Mouse (Mus musculus) urinary bladder, postnatal 36 days (tissue): Measurements from ENCODE around the gene E130218I03Rik.

ENCODE experiments used
- DNase-seq, 2 experiments: peaks; one replicate each; pipeline ENCODE4 v3.0.0; 2022; ENCODE audit warnings: low spot score in 2 of 2, mixed read lengths in 1 of 2

E130218I03Rik gene

GRCm38 (mm10) chr4:134286226-134287167 is 43.0 kb downstream of the E130218I03Rik start:
- DNase-seq, result no peak

GRCm38 (mm10) chr4:134287168-134287564 is 43.7 kb downstream of the E130218I03Rik start:
- DNase-seq, result peak; percentile 95 to 98

GRCm38 (mm10) chr4:134287575-134288025 is 44.1 kb downstream of the E130218I03Rik start, which contains the start of gene Pdik1l:
Pdik1l (minus strand) TSS chr4:134287895.
- DNase-seq, result peak; percentile 52 to 70

- no peak for DNase-seq
Observed at GRCm38 (mm10) chr4:134288397-134289256, 45.2 kb downstream of the E130218I03Rik start.

- DNase-seq, result peak; percentile 53 to 76
Observed at GRCm38 (mm10) chr4:134292067-134292466, 48.6 kb downstream of the E130218I03Rik start.

GRCm38 (mm10) chr4:134293061-134293691 is 49.7 kb downstream of the E130218I03Rik start:
- no peak for DNase-seq

- DNase-seq, result no peak
Observed at GRCm38 (mm10) chr4:134293692-134294163, 50.3 kb downstream of the E130218I03Rik start.
